In the genomic region with DNA sequence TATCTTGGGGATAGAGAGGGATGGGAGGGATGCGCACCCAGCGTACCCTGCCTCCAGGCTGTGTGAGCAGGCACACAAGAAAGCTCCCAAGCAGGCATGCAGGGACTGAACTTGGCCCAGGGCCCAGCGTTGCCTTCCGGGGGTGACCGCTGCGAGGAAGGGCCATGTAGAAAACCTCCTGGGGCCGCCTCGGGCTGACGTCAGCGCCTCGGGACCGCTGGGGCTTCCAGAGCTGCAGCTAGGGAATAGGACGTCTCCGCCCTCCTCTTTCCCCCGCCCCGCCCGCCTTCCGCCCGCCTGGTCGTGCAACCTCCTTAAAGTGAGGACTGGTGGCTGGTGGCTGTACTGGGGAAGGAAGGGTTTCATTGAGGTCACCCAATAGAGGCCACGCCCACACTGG, we compare ENCODE assay signal across 8 mouse cellular contexts.
DNase-seq lines count a peak whose midpoint lies in the region; ATAC-seq and TF ChIP-seq lines count a peak whose summit lies in the region.

No protein-coding gene starts in this region.

- no peak overlapping the region for H3K27ac ChIP-seq in forebrain, embryonic 11.5 days (ENCODE audit: low read depth, low read length)
- H3K27ac ChIP-seq in heart, embryonic 14.5 days (replicated peaks in 1 of 2; ENCODE audit: control insufficient read depth in 1 of 2, insufficient read depth in 1 of 2, low read depth in 2 of 2, low read length in 2 of 2), result peak overlapping the region; percentile 66 to 75
- 0 out of 2 replicates have a peak overlapping the region, but pooled peaks have one; percentile 58 for H3K27ac ChIP-seq in kidney, postnatal 0 days
- H3K27ac ChIP-seq in neural tube, embryonic 12.5 days, result no peak overlapping the region

- no peak for TF ChIP-seq POLR2A in brain, embryonic 14.5 days (IDR thresholded peaks at IDR 0.05; ENCODE audit: borderline replicate concordance, extremely low read depth, insufficient read depth, insufficient read length, poor library complexity, severe bottlenecking)

- H3K36me3 ChIP-seq in forebrain, embryonic 11.5 days (ENCODE audit: control insufficient read depth, insufficient read depth, low read length), result no peaks in the 10 kb centered on the region
- H3K36me3 ChIP-seq in heart, embryonic 14.5 days (ENCODE audit: control insufficient read depth, insufficient read depth, low read length), result no peaks in the 10 kb centered on the region
- no peaks in the 10 kb centered on the region for H3K36me3 ChIP-seq in kidney, postnatal 0 days (ENCODE audit: insufficient read depth, low read length)
- no peaks in the 10 kb centered on the region for H3K36me3 ChIP-seq in neural tube, embryonic 12.5 days

- H3K9me3 ChIP-seq in forebrain, embryonic 11.5 days (ENCODE audit: control insufficient read depth, low read length), result no peaks in the 10 kb centered on the region
- no peaks in the 10 kb centered on the region for H3K9me3 ChIP-seq in heart, embryonic 14.5 days (ENCODE audit: control insufficient read depth, low read length)
- H3K9me3 ChIP-seq in kidney, postnatal 0 days (replicated peaks; ENCODE audit: low read length), result no peaks in the 10 kb centered on the region
- H3K9me3 ChIP-seq in neural tube, embryonic 12.5 days, result no peaks in the 10 kb centered on the region

- H3K4me2 ChIP-seq in forebrain, embryonic 11.5 days (ENCODE audit: low read depth, low read length, severe bottlenecking), result peak overlapping the region; percentile 46
- H3K4me2 ChIP-seq in heart, embryonic 14.5 days (ENCODE audit: low read length), result peak overlapping the region; percentile 58
- H3K4me2 ChIP-seq in kidney, postnatal 0 days (ENCODE audit: low read length), result peak overlapping the region; percentile 44
- peak overlapping the region; percentile 63 for H3K4me2 ChIP-seq in neural tube, embryonic 12.5 days (replicated peaks)

- TF ChIP-seq CTCF in brain, embryonic 14.5 days (IDR thresholded peaks at IDR 0.05; ENCODE audit: borderline replicate concordance, extremely low read depth, insufficient read depth, insufficient read length), result no peak
- no peak for TF ChIP-seq CTCF in kidney, postnatal 0 days (IDR thresholded peaks at IDR 0.05; ENCODE audit: low read depth)

- DNase-seq in 3134 (ENCODE audit: extremely low read depth, insufficient read length, low spot score), result peak; percentile 85
- DNase-seq in brain, embryonic 14.5 days (ENCODE audit: low read depth), result peak; percentile 85
- peak; percentile 76 for DNase-seq in forebrain, embryonic 11.5 days (ENCODE audit: low spot score)
- peak; percentile 87 for DNase-seq in kidney, postnatal 0 days (ENCODE audit: low spot score)
- DNase-seq in lung, adult 18-20 months, result peak; percentile 90 to 95
- peak; percentile 83 for DNase-seq in testis, postnatal 10 days (ENCODE audit: low spot score)

- H3K27me3 ChIP-seq in forebrain, embryonic 11.5 days (ENCODE audit: control insufficient read depth, insufficient read depth, low read length), result no peaks in the 10 kb centered on the region
- H3K27me3 ChIP-seq in heart, embryonic 14.5 days (ENCODE audit: control insufficient read depth, insufficient read depth, low read length), result no peaks in the 10 kb centered on the region
- no peaks in the 10 kb centered on the region for H3K27me3 ChIP-seq in kidney, postnatal 0 days (ENCODE audit: insufficient read depth, low read length)
- no peaks in the 10 kb centered on the region for H3K27me3 ChIP-seq in neural tube, embryonic 12.5 days (replicated peaks)

- peak overlapping the region; percentile 16 for H3K4me3 ChIP-seq in forebrain, embryonic 11.5 days (ENCODE audit: low read depth, low read length)
- peak overlapping the region; percentile 21 to 31 for H3K4me3 ChIP-seq in heart, embryonic 14.5 days (ENCODE audit: control insufficient read depth in 1 of 2, insufficient read depth in 1 of 2, low read depth in 1 of 2, low read length in 2 of 2)
- peak overlapping the region; percentile 13; the same call in 1 of the 2 replicates for H3K4me3 ChIP-seq in kidney, postnatal 0 days (replicated peaks; ENCODE audit: low read depth, low read length)
- peak overlapping the region; percentile 12; the same call in 1 of the 2 replicates for H3K4me3 ChIP-seq in neural tube, embryonic 12.5 days

- H3K9ac ChIP-seq in forebrain, embryonic 11.5 days (ENCODE audit: low read length), result peak overlapping the region; percentile 49
- peak overlapping the region; percentile 44; the same call in 1 of the 2 replicates for H3K9ac ChIP-seq in heart, embryonic 14.5 days (ENCODE audit: low read length)
- no peak overlapping the region for H3K9ac ChIP-seq in kidney, postnatal 0 days (ENCODE audit: low read depth, low read length)
- H3K9ac ChIP-seq in neural tube, embryonic 12.5 days, result no peak overlapping the region

- no peaks in the 10 kb centered on the region; the same call in 1 of the 2 replicates for H3K4me1 ChIP-seq in forebrain, embryonic 11.5 days (replicated peaks; ENCODE audit: control insufficient read depth, insufficient read depth, low read length)
- peaks cover 8 to 10% of the 10 kb centered on the region in 2 experiments; a peak in 3 of 4 replicates for H3K4me1 ChIP-seq in heart, embryonic 14.5 days (ENCODE audit: control insufficient read depth in 2 of 2, insufficient read depth in 2 of 2, low read length in 2 of 2)
- H3K4me1 ChIP-seq in kidney, postnatal 0 days (replicated peaks; ENCODE audit: insufficient read depth, low read length), result peaks cover 7% of the 10 kb centered on the region; the same call in 1 of the 2 replicates
- peaks cover 7% of the 10 kb centered on the region; the same call in 1 of the 2 replicates for H3K4me1 ChIP-seq in neural tube, embryonic 12.5 days

- peak; percentile 82 for ATAC-seq in forebrain, embryonic 11.5 days (replicated peaks; ENCODE audit: low FRiP score)
- peak; percentile 72 for ATAC-seq in heart, embryonic 14.5 days (ENCODE audit: insufficient number of reproducible peaks, insufficient read depth, low FRiP score, low read depth)
- peak; percentile 90 for ATAC-seq in kidney, postnatal 0 days (replicated peaks; ENCODE audit: low FRiP score, low read depth)
- peak; percentile 80 for ATAC-seq in neural tube, embryonic 12.5 days (ENCODE audit: low FRiP score, low read depth)

- WGBS in forebrain, embryonic 11.5 days, result 5% methylated on average over 21 of the region's 21 CpGs
- 3% methylated on average over 21 of the region's 21 CpGs for WGBS in heart, embryonic 14.5 days
- WGBS in kidney, postnatal 0 days, result 5% methylated on average over 21 of the region's 21 CpGs
- 6% methylated on average over 21 of the region's 21 CpGs for WGBS in neural tube, embryonic 12.5 days

Comparison
In these comparisons a context has a peak if more than half of its experiments do, and no peak if none do; other contexts are left out.
1. H3K27ac ChIP-seq: peak in heart, embryonic 14.5 days (2 of 2) and kidney, postnatal 0 days (single experiment); none in forebrain, embryonic 11.5 days (single experiment) and neural tube, embryonic 12.5 days (single experiment).
2. H3K9ac ChIP-seq: peak in forebrain, embryonic 11.5 days (single experiment) and heart, embryonic 14.5 days (single experiment); none in kidney, postnatal 0 days (single experiment) and neural tube, embryonic 12.5 days (single experiment).
3. Peak in every context shown above with its lines, with median percentiles within 50 percentile points of each other: DNase-seq, ATAC-seq, H3K4me2 ChIP-seq and H3K4me3 ChIP-seq.